Mouse (Mus musculus) forebrain, embryonic 13.5 days (tissue): ENCODE measurements at regions not wholly inside any gene's neighbourhood (a gene's known extent, or its start where the extent isn't known, plus 50 kb on each side); places are given as distances from the start of the nearest gene placed in this dataset.

ENCODE experiments used
- ATAC-seq: fragments of 200-750 bp; cut with Nextera tagmentation; 2 replicates; pipeline ENCODE4 v1.8.0; 2017
- H3K27ac ChIP-seq: fragments of 300-500 bp; sonication (generic); 2 replicates; pipeline ENCODE4 v1.5.1; 2015; ENCODE audit warnings: inconsistent platforms, mild to moderate bottlenecking, moderate library complexity
- H3K27me3 ChIP-seq: fragments of 300-500 bp; sonication (generic); 2 replicates; pipeline ENCODE4 v1.6.1; 2015; ENCODE audit warnings: mild to moderate bottlenecking, inconsistent platforms
- H3K36me3 ChIP-seq: fragments of 300-500 bp; sonication (generic); 2 replicates; pipeline ENCODE4 v1.6.1; 2015; ENCODE audit warnings: mild to moderate bottlenecking, inconsistent platforms; ENCODE audit not compliant: poor library complexity, severe bottlenecking
- H3K4me1 ChIP-seq: fragments of 300-500 bp; sonication (generic); 2 replicates; pipeline ENCODE4 v1.6.1; 2015; ENCODE audit warnings: inconsistent platforms
- H3K4me2 ChIP-seq: fragments of 300-500 bp; sonication (generic); 2 replicates; pipeline ENCODE4 v1.6.1; 2015; ENCODE audit warnings: inconsistent platforms, mild to moderate bottlenecking, moderate library complexity
- H3K4me3 ChIP-seq: fragments of 300-500 bp; sonication (generic); 2 replicates; pipeline ENCODE4 v1.5.1; 2015; ENCODE audit warnings: mild to moderate bottlenecking, inconsistent platforms
- H3K9ac ChIP-seq: fragments of 300-500 bp; sonication (generic); 2 replicates; pipeline ENCODE4 v1.6.1; 2015; ENCODE audit warnings: mild to moderate bottlenecking, inconsistent platforms
- H3K9me3 ChIP-seq: fragments of 300-500 bp; sonication (generic); replicated peaks from 2 replicates; pipeline ENCODE4 v1.6.1; 2016; ENCODE audit warnings: inconsistent platforms
- WGBS: fragments of 180-500 bp; shearing (Covaris S2); methylation state at CpG from one replicate; pipeline ENCODE4 v1.1.7; 2015; 5-methylcytosine and 5-hydroxymethylcytosine counted together

- no peak overlapping the region for H3K4me3 ChIP-seq
- H3K27me3 ChIP-seq: no peaks in the 10 kb centered on the region
- H3K4me2 ChIP-seq: no peak overlapping the region
- WGBS: 83% methylated on average over 4 of the region's 4 CpGs
- H3K9me3 ChIP-seq: no peaks in the 10 kb centered on the region
- no peaks in the 10 kb centered on the region for H3K36me3 ChIP-seq
- H3K9ac ChIP-seq: no peak overlapping the region
- no peaks in the 10 kb centered on the region for H3K4me1 ChIP-seq
- ATAC-seq: no peak
- no peak overlapping the region for H3K27ac ChIP-seq
Observed at GRCm38 (mm10) chr9:34143131-34143795, 342.4 kb upstream of the Kirrel3 start.

GRCm38 (mm10) chr9:34155240-34156019 lies 330.3 kb upstream of the Kirrel3 start:
- no peaks in the 10 kb centered on the region for H3K9me3 ChIP-seq
- no peak overlapping the region for H3K4me3 ChIP-seq
- peak; percentile 55; the same call in 1 of the 2 replicates for ATAC-seq
- H3K4me1 ChIP-seq: peaks cover 14% of the 10 kb centered on the region
- no peaks in the 10 kb centered on the region for H3K36me3 ChIP-seq
- no peak overlapping the region for H3K9ac ChIP-seq
- H3K27me3 ChIP-seq: no peaks in the 10 kb centered on the region
- WGBS: 52% methylated on average over 11 of the region's 11 CpGs
- no peak overlapping the region for H3K27ac ChIP-seq
- no peak overlapping the region for H3K4me2 ChIP-seq

GRCm38 (mm10) chr9:34156581-34156980 lies 329.1 kb upstream of the Kirrel3 start:
- no peak for ATAC-seq
- 47% methylated on average over 3 of the region's 3 CpGs for WGBS
- Histone ChIP-seq H3K9me3 (no peaks in the 10 kb centered on the region), H3K27me3 (no peaks in the 10 kb centered on the region), H3K9ac (no peak overlapping the region), H3K4me2 (no peak overlapping the region), H3K4me1 (peaks cover 14% of the 10 kb centered on the region), H3K27ac (no peak overlapping the region), H3K36me3 (no peaks in the 10 kb centered on the region), H3K4me3 (no peak overlapping the region)

- Histone ChIP-seq H3K27me3 (no peaks in the 10 kb centered on the region), H3K4me2 (no peak overlapping the region), H3K9ac (no peak overlapping the region), H3K36me3 (no peaks in the 10 kb centered on the region), H3K9me3 (no peaks in the 10 kb centered on the region), H3K4me3 (no peak overlapping the region), H3K4me1 (peaks cover 5% of the 10 kb centered on the region; the same call in 1 of the 2 replicates), H3K27ac (no peak overlapping the region)
- ATAC-seq: no peak; the same call in 1 of the 2 replicates
- WGBS: 64% methylated on average over 3 of the region's 3 CpGs
Observed at GRCm38 (mm10) chr9:34161119-34161518, 324.6 kb upstream of the Kirrel3 start.

- no peaks in the 10 kb centered on the region for H3K4me1 ChIP-seq
- no peak overlapping the region for H3K4me2 ChIP-seq
- H3K9me3 ChIP-seq: no peaks in the 10 kb centered on the region
- WGBS: 85% methylated on average over 4 of the region's 4 CpGs
- H3K36me3 ChIP-seq: no peaks in the 10 kb centered on the region
- no peak overlapping the region for H3K27ac ChIP-seq
- no peaks in the 10 kb centered on the region for H3K27me3 ChIP-seq
- no peak overlapping the region for H3K9ac ChIP-seq
- no peak for ATAC-seq
- no peak overlapping the region for H3K4me3 ChIP-seq
Observed at GRCm38 (mm10) chr9:34186314-34186713, 299.4 kb upstream of the Kirrel3 start.

- no peak for ATAC-seq
- Histone ChIP-seq H3K27ac (no peak overlapping the region), H3K9ac (no peak overlapping the region), H3K4me2 (no peak overlapping the region), H3K9me3 (no peaks in the 10 kb centered on the region), H3K4me1 (no peaks in the 10 kb centered on the region), H3K4me3 (no peak overlapping the region), H3K27me3 (no peaks in the 10 kb centered on the region), H3K36me3 (no peaks in the 10 kb centered on the region)
Observed at GRCm38 (mm10) chr9:34192542-34192941, 293.2 kb upstream of the Kirrel3 start.

GRCm38 (mm10) chr9:34202122-34202941 lies 283.4 kb upstream of the Kirrel3 start:
- Histone ChIP-seq H3K4me3 (no peak overlapping the region), H3K27me3 (0 out of 2 replicates have a peak, but pooled peaks cover 5% of the 10 kb centered on the region), H3K4me2 (peak overlapping the region; percentile 45), H3K9me3 (no peaks in the 10 kb centered on the region), H3K4me1 (peaks cover 27% of the 10 kb centered on the region), H3K27ac (0 out of 2 replicates have a peak overlapping the region, but pooled peaks have one; percentile 27), H3K36me3 (no peaks in the 10 kb centered on the region), H3K9ac (0 out of 2 replicates have a peak overlapping the region, but pooled peaks have one; percentile 16)
- peak; percentile 33; the same call in 1 of the 2 replicates for ATAC-seq
- 24% methylated on average over 13 of the region's 13 CpGs for WGBS

- Histone ChIP-seq H3K4me3 (no peak overlapping the region), H3K27me3 (0 out of 2 replicates have a peak, but pooled peaks cover 5% of the 10 kb centered on the region), H3K9me3 (no peaks in the 10 kb centered on the region), H3K4me1 (peaks cover 27% of the 10 kb centered on the region), H3K9ac (0 out of 2 replicates have a peak overlapping the region, but pooled peaks have one; percentile 16), H3K27ac (peak overlapping the region; percentile 27; the same call in 1 of the 2 replicates), H3K36me3 (no peaks in the 10 kb centered on the region), H3K4me2 (peak overlapping the region; percentile 45)
- 14% methylated on average over 11 of the region's 11 CpGs for WGBS
- peak; percentile 51; the same call in 1 of the 2 replicates for ATAC-seq
Observed at GRCm38 (mm10) chr9:34202942-34203551, 282.6 kb upstream of the Kirrel3 start.

- H3K36me3 ChIP-seq: no peaks in the 10 kb centered on the region
- H3K27me3 ChIP-seq: peaks cover 8% of the 10 kb centered on the region; the same call in 1 of the 2 replicates
- no peaks in the 10 kb centered on the region for H3K9me3 ChIP-seq
- no peak overlapping the region for H3K4me3 ChIP-seq
- H3K4me1 ChIP-seq: peaks cover 27% of the 10 kb centered on the region
- peak; percentile 62; the same call in 1 of the 2 replicates for ATAC-seq
- WGBS: 5% methylated on average over 7 of the region's 7 CpGs
- no peak overlapping the region for H3K9ac ChIP-seq
- 0 out of 2 replicates have a peak overlapping the region, but pooled peaks have one; percentile 27 for H3K27ac ChIP-seq
- H3K4me2 ChIP-seq: no peak overlapping the region
Observed at GRCm38 (mm10) chr9:34203624-34204365, 281.9 kb upstream of the Kirrel3 start.

GRCm38 (mm10) chr9:34204479-34204878 lies 281.2 kb upstream of the Kirrel3 start:
- Histone ChIP-seq H3K36me3 (no peaks in the 10 kb centered on the region), H3K9ac (no peak overlapping the region), H3K4me2 (no peak overlapping the region), H3K4me3 (no peak overlapping the region), H3K9me3 (no peaks in the 10 kb centered on the region), H3K27ac (no peak overlapping the region), H3K27me3 (peaks cover 8% of the 10 kb centered on the region; the same call in 1 of the 2 replicates), H3K4me1 (peaks cover 27% of the 10 kb centered on the region)
- 7% methylated on average over 2 of the region's 2 CpGs for WGBS
- no peak for ATAC-seq

GRCm38 (mm10) chr9:34231561-34231960 lies 254.1 kb upstream of the Kirrel3 start:
- Histone ChIP-seq H3K4me3 (no peak overlapping the region), H3K27me3 (no peaks in the 10 kb centered on the region), H3K36me3 (no peaks in the 10 kb centered on the region), H3K27ac (no peak overlapping the region), H3K4me1 (no peaks in the 10 kb centered on the region), H3K9me3 (no peaks in the 10 kb centered on the region), H3K4me2 (no peak overlapping the region), H3K9ac (no peak overlapping the region)
- ATAC-seq: no peak
- WGBS: 28% methylated on average over 2 of the region's 2 CpGs
